Mouse (Mus musculus): ENCODE measurements around the gene Wnt11. TPM values are rescaled to one million over a fixed set of nuclear protein-coding genes. Genes with fewer than 3 reads are reported as not detected.

The Wnt11 gene
- polyA plus RNA-seq, 1 experiment from 2014 or later = 2.9 TPM

- WGBS = 87% methylated on average over 5 of the region's 5 CpGs
- H3K9ac ChIP-seq (replicated peaks) = no peak overlapping the region
- no peak for ATAC-seq (ENCODE audit: low FRiP score, low read depth)
Measured at GRCm38 (mm10) chr7:98894305-98894704, 59.4 kb downstream of the Wnt11 start.

GRCm38 (mm10) chr7:98894768-98895167, 59.9 kb downstream of the Wnt11 start:
- no peak overlapping the region for H3K4me2 ChIP-seq (replicated peaks)
- H3K4me1 ChIP-seq = peaks cover 14% of the 10 kb centered on the region
- H3K9ac ChIP-seq (replicated peaks) = no peak overlapping the region
- WGBS = 46% methylated on average over 5 of the region's 5 CpGs
- H3K9me3 ChIP-seq = no peaks in the 10 kb centered on the region
- no peak overlapping the region for H3K4me3 ChIP-seq
- no peaks in the 10 kb centered on the region; the same call in 1 of the 2 replicates for H3K27me3 ChIP-seq
- H3K36me3 ChIP-seq = no peaks in the 10 kb centered on the region
- H3K27ac ChIP-seq (replicated peaks) = no peak overlapping the region
- no peak for ATAC-seq (ENCODE audit: low FRiP score, low read depth)

More at GRCm38 (mm10) chr7:98894305-98894704, 59.4 kb downstream of the Wnt11 start:
- Histone ChIP-seq H3K9me3 (no peaks in the 10 kb centered on the region), H3K4me3 (no peak overlapping the region), H3K27me3 (no peaks in the 10 kb centered on the region; the same call in 1 of the 2 replicates), H3K27ac (replicated peaks) (no peak overlapping the region), H3K4me1 (peaks cover 19% of the 10 kb centered on the region), H3K4me2 (replicated peaks) (no peak overlapping the region), H3K36me3 (no peaks in the 10 kb centered on the region)

GRCm38 (mm10) chr7:98895501-98896095, 60.7 kb downstream of the Wnt11 start:
- Histone ChIP-seq H3K4me1 (peaks cover 10% of the 10 kb centered on the region), H3K27me3 (no peaks in the 10 kb centered on the region; the same call in 1 of the 2 replicates), H3K4me3 (no peak overlapping the region), H3K36me3 (no peaks in the 10 kb centered on the region), H3K4me2 (replicated peaks) (no peak overlapping the region), H3K9ac (replicated peaks) (no peak overlapping the region), H3K9me3 (no peaks in the 10 kb centered on the region), H3K27ac (replicated peaks) (no peak overlapping the region)
- 48% methylated on average over 10 of the region's 10 CpGs for WGBS
- no peak for ATAC-seq (ENCODE audit: low FRiP score, low read depth)

GRCm38 (mm10) chr7:98897323-98897722, 62.4 kb downstream of the Wnt11 start:
- 93% methylated on average over 8 of the region's 8 CpGs for WGBS
- Histone ChIP-seq H3K9me3 (peaks cover 4% of the 10 kb centered on the region; the same call in 1 of the 2 replicates), H3K27me3 (no peaks in the 10 kb centered on the region; the same call in 1 of the 2 replicates), H3K27ac (replicated peaks) (no peak overlapping the region), H3K4me3 (no peak overlapping the region), H3K4me1 (peaks cover 10% of the 10 kb centered on the region), H3K9ac (replicated peaks) (no peak overlapping the region), H3K36me3 (no peaks in the 10 kb centered on the region), H3K4me2 (replicated peaks) (no peak overlapping the region)
- ATAC-seq (ENCODE audit: low FRiP score, low read depth) = no peak

- Histone ChIP-seq H3K9ac (replicated peaks) (no peak overlapping the region), H3K27ac (replicated peaks) (no peak overlapping the region), H3K36me3 (no peaks in the 10 kb centered on the region), H3K27me3 (no peaks in the 10 kb centered on the region; the same call in 1 of the 2 replicates), H3K4me1 (peaks cover 24% of the 10 kb centered on the region), H3K4me3 (no peak overlapping the region), H3K4me2 (replicated peaks) (no peak overlapping the region), H3K9me3 (peaks cover 4% of the 10 kb centered on the region; the same call in 1 of the 2 replicates)
- ATAC-seq (ENCODE audit: low FRiP score, low read depth) = no peak
- 91% methylated on average over 4 of the region's 4 CpGs for WGBS
Measured at GRCm38 (mm10) chr7:98899815-98900214, 64.9 kb downstream of the Wnt11 start.

GRCm38 (mm10) chr7:98901120-98901519, 66.2 kb downstream of the Wnt11 start:
- Histone ChIP-seq H3K27me3 (no peaks in the 10 kb centered on the region; the same call in 1 of the 2 replicates), H3K36me3 (no peaks in the 10 kb centered on the region), H3K4me3 (no peak overlapping the region), H3K9me3 (peaks cover 4% of the 10 kb centered on the region; the same call in 1 of the 2 replicates), H3K4me2 (replicated peaks) (no peak overlapping the region), H3K9ac (replicated peaks) (no peak overlapping the region), H3K4me1 (peaks cover 16% of the 10 kb centered on the region; the same call in 1 of the 2 replicates), H3K27ac (replicated peaks) (no peak overlapping the region)
- 93% methylated on average over 1 of the region's 1 CpGs for WGBS
- ATAC-seq (ENCODE audit: low FRiP score, low read depth) = no peak

- H3K27me3 ChIP-seq = no peaks in the 10 kb centered on the region
- no peak for ATAC-seq (ENCODE audit: low FRiP score, low read depth)
Measured at GRCm38 (mm10) chr7:98903884-98904283, 69.0 kb downstream of the Wnt11 start.

More at GRCm38 (mm10) chr7:98903884-98904283, 69.0 kb downstream of the Wnt11 start:
- no peak overlapping the region for H3K4me3 ChIP-seq
- H3K27ac ChIP-seq (replicated peaks) = no peak overlapping the region
- WGBS = 45% methylated on average over 5 of the region's 5 CpGs
- peaks cover 4% of the 10 kb centered on the region; the same call in 1 of the 2 replicates for H3K9me3 ChIP-seq
- peaks cover 16% of the 10 kb centered on the region; the same call in 1 of the 2 replicates for H3K4me1 ChIP-seq
- no peak overlapping the region for H3K9ac ChIP-seq (replicated peaks)
- no peaks in the 10 kb centered on the region for H3K36me3 ChIP-seq
- no peak overlapping the region for H3K4me2 ChIP-seq (replicated peaks)

Other genes with a start within 250 kb of the Wnt11 start
- 41.5 and 49.3 TPM in 2 replicates for gene Emsy, start 178.3 kb upstream of the Wnt11 start, polyA plus RNA-seq (2016; fragmentation: Nextera tagmentation; extraction: Ambion mirVana)
- gene Thap12, start 132.0 kb upstream of the Wnt11 start, polyA plus RNA-seq (2016; fragmentation: Nextera tagmentation; extraction: Ambion mirVana) = 75.3 and 77.8 TPM in 2 replicates

All from midbrain, embryonic 12.5 days (tissue).